Mouse (Mus musculus) hindbrain, embryonic 15.5 days (tissue): Measurements from ENCODE around the gene Syt14. TPM values are rescaled to one million over a fixed set of nuclear protein-coding genes. Genes with fewer than 3 reads are reported as not detected.
A peak's percentile ranks its signal among the peaks of the same experiment; 100 is the strongest.

ENCODE experiments used
- ATAC-seq: fragments of 200-750 bp; cut with Nextera tagmentation; 2 replicates; pipeline ENCODE4 v1.8.0; 2017; ENCODE audit warnings: low read depth, moderate number of reproducible peaks, moderate TSS enrichment; ENCODE audit not compliant: low FRiP score
- H3K27ac ChIP-seq: fragments of 300-500 bp; sonication (generic); replicated peaks from 2 replicates; pipeline ENCODE4 v1.5.1; 2015; ENCODE audit warnings: mild to moderate bottlenecking, inconsistent platforms
- H3K27me3 ChIP-seq: fragments of 300-500 bp; sonication (generic); 2 replicates; pipeline ENCODE4 v1.6.1; 2015; ENCODE audit warnings: control low read depth, inconsistent platforms
- H3K36me3 ChIP-seq: fragments of 300-500 bp; sonication (generic); 2 replicates; pipeline ENCODE4 v1.6.1; 2015; ENCODE audit warnings: control low read depth, inconsistent platforms
- H3K4me1 ChIP-seq: fragments of 300-500 bp; sonication (generic); replicated peaks from 2 replicates; pipeline ENCODE4 v1.6.1; 2015; ENCODE audit warnings: control low read depth, inconsistent platforms
- H3K4me2 ChIP-seq: fragments of 300-500 bp; sonication (generic); 2 replicates; pipeline ENCODE4 v1.6.1; 2015; ENCODE audit warnings: moderate library complexity, mild to moderate bottlenecking, inconsistent platforms
- H3K4me3 ChIP-seq: fragments of 300-500 bp; sonication (generic); 2 replicates; pipeline ENCODE4 v1.5.1; 2015; ENCODE audit warnings: mild to moderate bottlenecking, inconsistent platforms
- H3K9ac ChIP-seq: fragments of 300-500 bp; sonication (generic); 2 replicates; pipeline ENCODE4 v1.6.1; 2015; ENCODE audit warnings: inconsistent platforms
- H3K9me3 ChIP-seq: fragments of 300-500 bp; sonication (generic); 2 replicates; pipeline ENCODE4 v1.6.1; 2016; ENCODE audit warnings: control low read depth, inconsistent platforms
- WGBS: fragments of 180-500 bp; shearing (Covaris S2); methylation state at CpG from one replicate; pipeline ENCODE4 v1.1.7; 2015; 5-methylcytosine and 5-hydroxymethylcytosine counted together
- polyA plus RNA-seq: library from polyadenylated mRNA; unstranded; fragments of >200 nt; fragmentation: Nextera tagmentation; extraction: Ambion mirVana; gene quantifications from 2 replicates; pipeline ENCODE4 v1.2.1, GENCODE M21; 2015

The Syt14 gene
- polyA plus RNA-seq, 1 experiment from 2014 or later, result 5.8 TPM

GRCm38 (mm10) chr1:192897218-192897617 lies 138.4 kb downstream of the Syt14 start:
- Histone ChIP-seq H3K4me3 (no peak overlapping the region), H3K27me3 (no peaks in the 10 kb centered on the region), H3K9ac (no peak overlapping the region), H3K36me3 (peaks cover 6% of the 10 kb centered on the region; the same call in 1 of the 2 replicates), H3K9me3 (no peaks in the 10 kb centered on the region), H3K4me2 (no peak overlapping the region), H3K27ac (no peak overlapping the region), H3K4me1 (no peaks in the 10 kb centered on the region)
- 71% methylated on average over 10 of the region's 10 CpGs for WGBS
- ATAC-seq, result no peak

- no peak overlapping the region for H3K27ac ChIP-seq
- H3K4me1 ChIP-seq, result no peaks in the 10 kb centered on the region
- 94% methylated on average over 3 of the region's 3 CpGs for WGBS
- H3K4me3 ChIP-seq, result no peak overlapping the region
- H3K36me3 ChIP-seq, result peaks cover 6% of the 10 kb centered on the region; the same call in 1 of the 2 replicates
- ATAC-seq, result no peak
- no peaks in the 10 kb centered on the region for H3K9me3 ChIP-seq
- no peak overlapping the region for H3K9ac ChIP-seq
- no peak overlapping the region for H3K4me2 ChIP-seq
- no peaks in the 10 kb centered on the region for H3K27me3 ChIP-seq
Observed at GRCm38 (mm10) chr1:192896076-192896475, 139.5 kb downstream of the Syt14 start.

GRCm38 (mm10) chr1:192890716-192891115 lies 144.9 kb downstream of the Syt14 start:
- Histone ChIP-seq H3K4me3 (no peak overlapping the region), H3K4me1 (no peaks in the 10 kb centered on the region), H3K9me3 (no peaks in the 10 kb centered on the region), H3K4me2 (no peak overlapping the region), H3K9ac (no peak overlapping the region), H3K27ac (no peak overlapping the region), H3K27me3 (no peaks in the 10 kb centered on the region), H3K36me3 (no peaks in the 10 kb centered on the region)
- 79% methylated on average over 3 of the region's 3 CpGs for WGBS
- no peak for ATAC-seq

- H3K4me1 ChIP-seq, result no peaks in the 10 kb centered on the region
- WGBS, result 58% methylated on average over 2 of the region's 2 CpGs
- no peaks in the 10 kb centered on the region for H3K9me3 ChIP-seq
Observed at GRCm38 (mm10) chr1:192882617-192883295, 152.8 kb downstream of the Syt14 start.

GRCm38 (mm10) chr1:192880130-192880529 lies 155.4 kb downstream of the Syt14 start:
- Histone ChIP-seq H3K36me3 (no peaks in the 10 kb centered on the region), H3K4me3 (no peak overlapping the region), H3K27ac (no peak overlapping the region), H3K4me1 (no peaks in the 10 kb centered on the region), H3K9ac (no peak overlapping the region), H3K4me2 (no peak overlapping the region), H3K9me3 (no peaks in the 10 kb centered on the region), H3K27me3 (no peaks in the 10 kb centered on the region)
- WGBS, result 92% methylated on average over 4 of the region's 4 CpGs
- ATAC-seq, result no peak

More at GRCm38 (mm10) chr1:192882617-192883295, 152.8 kb downstream of the Syt14 start:
- no peak overlapping the region for H3K4me3 ChIP-seq
- H3K4me2 ChIP-seq, result no peak overlapping the region
- H3K27ac ChIP-seq, result no peak overlapping the region
- H3K9ac ChIP-seq, result no peak overlapping the region
- no peak for ATAC-seq
- H3K36me3 ChIP-seq, result no peaks in the 10 kb centered on the region
- no peaks in the 10 kb centered on the region for H3K27me3 ChIP-seq

GRCm38 (mm10) chr1:192879086-192879580 lies 156.4 kb downstream of the Syt14 start:
- Histone ChIP-seq H3K4me3 (no peak overlapping the region), H3K27me3 (no peaks in the 10 kb centered on the region), H3K4me1 (no peaks in the 10 kb centered on the region), H3K4me2 (no peak overlapping the region), H3K9me3 (no peaks in the 10 kb centered on the region), H3K9ac (no peak overlapping the region), H3K27ac (no peak overlapping the region), H3K36me3 (no peaks in the 10 kb centered on the region)
- 91% methylated on average over 7 of the region's 7 CpGs for WGBS
- ATAC-seq, result no peak

GRCm38 (mm10) chr1:192872841-192873240 lies 162.7 kb downstream of the Syt14 start:
- Histone ChIP-seq H3K27ac (no peak overlapping the region), H3K4me2 (no peak overlapping the region), H3K4me1 (0 out of 2 replicates have a peak, but pooled peaks cover 8% of the 10 kb centered on the region), H3K9me3 (no peaks in the 10 kb centered on the region), H3K36me3 (no peaks in the 10 kb centered on the region), H3K9ac (no peak overlapping the region), H3K27me3 (no peaks in the 10 kb centered on the region), H3K4me3 (no peak overlapping the region)
- WGBS, result 64% methylated on average over 5 of the region's 5 CpGs
- peak; percentile 19; the same call in 1 of the 2 replicates for ATAC-seq

- Histone ChIP-seq H3K9me3 (no peaks in the 10 kb centered on the region), H3K4me1 (0 out of 2 replicates have a peak, but pooled peaks cover 8% of the 10 kb centered on the region), H3K27ac (no peak overlapping the region), H3K27me3 (no peaks in the 10 kb centered on the region), H3K36me3 (no peaks in the 10 kb centered on the region), H3K4me2 (no peak overlapping the region), H3K9ac (no peak overlapping the region), H3K4me3 (no peak overlapping the region)
- whole genome bisulfite sequencing, result 86% methylated on average over 1 of the region's 1 CpGs
- ATAC-seq, result no peak
Observed at GRCm38 (mm10) chr1:192869761-192870160, 165.8 kb downstream of the Syt14 start.

- peaks cover 11% of the 10 kb centered on the region for H3K4me1 ChIP-seq
- no peaks in the 10 kb centered on the region for H3K36me3 ChIP-seq
- H3K9ac ChIP-seq, result no peak overlapping the region
- H3K27me3 ChIP-seq, result no peaks in the 10 kb centered on the region
- H3K27ac ChIP-seq, result no peak overlapping the region
- H3K4me2 ChIP-seq, result no peak overlapping the region
- H3K9me3 ChIP-seq, result no peaks in the 10 kb centered on the region
- H3K4me3 ChIP-seq, result no peak overlapping the region
- WGBS, result 86% methylated on average over 3 of the region's 3 CpGs
- no peak for ATAC-seq
Observed at GRCm38 (mm10) chr1:192864440-192864839, 171.1 kb downstream of the Syt14 start.

GRCm38 (mm10) chr1:192861305-192861960 lies 174.1 kb downstream of the Syt14 start:
- Histone ChIP-seq H3K4me1 (peaks cover 14% of the 10 kb centered on the region), H3K27ac (no peak overlapping the region), H3K36me3 (no peaks in the 10 kb centered on the region), H3K4me2 (no peak overlapping the region), H3K9ac (no peak overlapping the region), H3K4me3 (no peak overlapping the region), H3K27me3 (no peaks in the 10 kb centered on the region), H3K9me3 (no peaks in the 10 kb centered on the region)
- 59% methylated on average over 5 of the region's 5 CpGs for WGBS
- ATAC-seq, result peak; percentile 34; the same call in 1 of the 2 replicates

- Histone ChIP-seq H3K4me1 (peaks cover 23% of the 10 kb centered on the region), H3K4me2 (no peak overlapping the region), H3K9ac (no peak overlapping the region), H3K4me3 (no peak overlapping the region), H3K27me3 (no peaks in the 10 kb centered on the region), H3K27ac (no peak overlapping the region), H3K9me3 (no peaks in the 10 kb centered on the region), H3K36me3 (no peaks in the 10 kb centered on the region)
- no peak for ATAC-seq
- WGBS, result 76% methylated on average over 6 of the region's 6 CpGs
Observed at GRCm38 (mm10) chr1:192860273-192860672, 175.3 kb downstream of the Syt14 start.

GRCm38 (mm10) chr1:192857582-192857981 lies 178.0 kb downstream of the Syt14 start:
- Histone ChIP-seq H3K4me3 (no peak overlapping the region), H3K9me3 (no peaks in the 10 kb centered on the region), H3K4me2 (no peak overlapping the region), H3K27me3 (no peaks in the 10 kb centered on the region), H3K4me1 (peaks cover 43% of the 10 kb centered on the region), H3K36me3 (no peaks in the 10 kb centered on the region), H3K9ac (no peak overlapping the region), H3K27ac (no peak overlapping the region)
- WGBS, result 86% methylated on average over 5 of the region's 5 CpGs
- no peak for ATAC-seq
